Mouse (Mus musculus) midbrain, embryonic 16.5 days (tissue): Measurements from ENCODE around the gene Pik3r5. TPM values are rescaled to one million over a fixed set of nuclear protein-coding genes. Genes with fewer than 3 reads are reported as not detected.
A peak's percentile ranks its signal among the peaks of the same experiment; 100 is the strongest.

ENCODE experiments used
- ATAC-seq: fragments of 200-750 bp; cut with Nextera tagmentation; 2 replicates; pipeline ENCODE4 v1.8.0; 2017; ENCODE audit warnings: moderate TSS enrichment
- H3K27ac ChIP-seq: fragments of 300-500 bp; sonication (generic); 2 replicates; pipeline ENCODE4 v1.5.1; 2014; ENCODE audit warnings: mild to moderate bottlenecking, low read length, mixed read lengths
- H3K27me3 ChIP-seq: fragments of 300-500 bp; sonication (generic); 2 replicates; pipeline ENCODE4 v1.6.1; 2014; ENCODE audit warnings: low read depth, low read length, mixed read lengths; ENCODE audit not compliant: control insufficient read depth, insufficient read depth
- H3K36me3 ChIP-seq: fragments of 300-500 bp; sonication (generic); 2 replicates; pipeline ENCODE4 v1.6.1; 2014; ENCODE audit warnings: mild to moderate bottlenecking, low read length, moderate library complexity, mixed read lengths; ENCODE audit not compliant: control insufficient read depth, insufficient read depth
- H3K4me1 ChIP-seq: fragments of 300-500 bp; sonication (generic); 2 replicates; pipeline ENCODE4 v1.6.1; 2014; ENCODE audit warnings: mild to moderate bottlenecking, low read length, mixed read lengths; ENCODE audit not compliant: control insufficient read depth, insufficient read depth
- H3K4me2 ChIP-seq: fragments of 300-500 bp; sonication (generic); 2 replicates; pipeline ENCODE4 v1.6.1; 2014; ENCODE audit warnings: mild to moderate bottlenecking, low read length, mixed read lengths
- H3K4me3 ChIP-seq: fragments of 300-500 bp; sonication (generic); 2 replicates; pipeline ENCODE4 v1.5.1; 2014; ENCODE audit warnings: low read depth, mild to moderate bottlenecking, low read length, moderate library complexity, mixed read lengths
- H3K9ac ChIP-seq: fragments of 300-500 bp; sonication (generic); 2 replicates; pipeline ENCODE4 v1.6.1; 2014; ENCODE audit warnings: low read depth, low read length, mixed read lengths
- H3K9me3 ChIP-seq: fragments of 300-500 bp; sonication (generic); replicated peaks from 2 replicates; pipeline ENCODE4 v1.6.1; 2014; ENCODE audit warnings: mild to moderate bottlenecking, low read length, mixed read lengths; ENCODE audit not compliant: control insufficient read depth, poor library complexity, severe bottlenecking
- WGBS: fragments of 180-500 bp; shearing (Covaris S2); extraction: QIAGEN DNeasy Blood & Tissue Kit; methylation state at CpG from one replicate; pipeline ENCODE4 v1.1.7; 2014; 5-methylcytosine and 5-hydroxymethylcytosine counted together
- polyA plus RNA-seq: library from polyadenylated mRNA; unstranded; fragments of >200 nt; fragmentation: Nextera tagmentation; extraction: Ambion mirVana; gene quantifications from 2 replicates; pipeline ENCODE4 v1.2.1, GENCODE M21; 2015

Gene Pik3r5
- polyA plus RNA-seq, 1 experiment from 2014 or later, result 0.24 TPM

- H3K27ac ChIP-seq, result no peak overlapping the region
- no peaks in the 10 kb centered on the region for H3K9me3 ChIP-seq
- H3K9ac ChIP-seq, result no peak overlapping the region
- no peak overlapping the region for H3K4me3 ChIP-seq
- H3K4me1 ChIP-seq, result no peaks in the 10 kb centered on the region
- no peak for ATAC-seq
- 82% methylated on average over 5 of the region's 5 CpGs for WGBS
- H3K4me2 ChIP-seq, result no peak overlapping the region
- H3K27me3 ChIP-seq, result no peaks in the 10 kb centered on the region
- no peaks in the 10 kb centered on the region for H3K36me3 ChIP-seq
Observed at GRCm38 (mm10) chr11:68493760-68494159, 61.8 kb downstream of the Pik3r5 start.

DNA sequence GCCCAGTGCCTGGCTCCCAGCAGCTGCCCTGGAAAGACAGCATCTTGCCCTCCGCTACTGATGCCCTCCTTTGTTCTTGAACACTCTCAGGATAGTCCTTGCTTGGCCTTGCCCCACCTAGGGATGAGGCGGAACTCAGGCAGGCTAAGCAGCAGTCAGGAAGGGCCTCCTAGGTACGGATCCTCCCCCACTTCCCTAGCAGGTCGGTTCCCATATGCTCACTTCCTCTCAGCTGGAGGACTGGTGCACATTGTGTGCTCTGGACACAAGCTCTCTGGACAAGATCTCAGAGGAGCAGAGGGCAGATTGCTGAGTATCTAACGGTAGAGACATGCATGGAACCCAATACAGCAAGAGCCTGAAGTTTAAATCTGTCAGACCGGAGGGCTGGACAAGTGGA lies 65.2 kb downstream of the Pik3r5 start:
- WGBS, result 82% methylated on average over 6 of the region's 6 CpGs
- H3K36me3 ChIP-seq, result no peaks in the 10 kb centered on the region
- H3K27me3 ChIP-seq, result no peaks in the 10 kb centered on the region
- no peaks in the 10 kb centered on the region for H3K4me1 ChIP-seq
- ATAC-seq, result no peak
- no peaks in the 10 kb centered on the region for H3K9me3 ChIP-seq
- no peak overlapping the region for H3K9ac ChIP-seq
- no peak overlapping the region for H3K27ac ChIP-seq
- no peak overlapping the region for H3K4me3 ChIP-seq
- H3K4me2 ChIP-seq, result no peak overlapping the region

DNA sequence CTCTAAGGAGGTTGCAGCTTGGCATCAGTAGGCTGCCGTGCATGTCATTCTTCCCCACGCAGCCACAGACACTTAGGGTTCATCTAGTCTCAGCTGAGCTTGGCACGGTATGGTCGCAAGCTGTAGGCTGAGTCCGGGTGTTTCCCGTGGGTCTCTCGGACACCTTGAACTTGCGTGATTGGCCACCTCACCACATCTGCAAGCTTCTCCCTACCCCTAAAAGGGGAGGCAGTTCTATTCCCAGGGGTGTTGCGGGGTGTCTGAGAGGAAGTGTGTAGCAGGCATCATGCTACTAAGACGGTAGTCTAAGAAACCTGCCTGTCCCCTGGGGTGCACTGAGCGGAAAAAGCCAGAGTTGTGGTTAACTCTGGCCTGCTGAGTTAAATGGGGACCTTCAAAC lies 66.6 kb downstream of the Pik3r5 start:
- H3K27me3 ChIP-seq, result no peaks in the 10 kb centered on the region
- H3K9me3 ChIP-seq, result no peaks in the 10 kb centered on the region
- H3K36me3 ChIP-seq, result no peaks in the 10 kb centered on the region
- H3K9ac ChIP-seq, result no peak overlapping the region
- ATAC-seq, result no peak
- 91% methylated on average over 11 of the region's 11 CpGs for WGBS
- H3K27ac ChIP-seq, result no peak overlapping the region
- no peak overlapping the region for H3K4me3 ChIP-seq
- H3K4me1 ChIP-seq, result no peaks in the 10 kb centered on the region
- H3K4me2 ChIP-seq, result no peak overlapping the region

- Histone ChIP-seq H3K36me3 (no peaks in the 10 kb centered on the region), H3K27ac (no peak overlapping the region), H3K9me3 (no peaks in the 10 kb centered on the region), H3K27me3 (no peaks in the 10 kb centered on the region), H3K4me3 (no peak overlapping the region), H3K9ac (no peak overlapping the region), H3K4me2 (no peak overlapping the region), H3K4me1 (no peaks in the 10 kb centered on the region)
- 83% methylated on average over 7 of the region's 8 CpGs for WGBS
- ATAC-seq, result no peak
Observed at GRCm38 (mm10) chr11:68498999-68499699, 67.2 kb downstream of the Pik3r5 start.

GRCm38 (mm10) chr11:68500949-68501350 lies 69.0 kb downstream of the Pik3r5 start:
- Histone ChIP-seq H3K4me3 (no peak overlapping the region), H3K4me1 (no peaks in the 10 kb centered on the region), H3K4me2 (no peak overlapping the region), H3K27ac (no peak overlapping the region), H3K36me3 (no peaks in the 10 kb centered on the region), H3K9me3 (no peaks in the 10 kb centered on the region), H3K27me3 (no peaks in the 10 kb centered on the region), H3K9ac (no peak overlapping the region)
- no peak for ATAC-seq
- WGBS, result 67% methylated on average over 14 of the region's 14 CpGs

DNA sequence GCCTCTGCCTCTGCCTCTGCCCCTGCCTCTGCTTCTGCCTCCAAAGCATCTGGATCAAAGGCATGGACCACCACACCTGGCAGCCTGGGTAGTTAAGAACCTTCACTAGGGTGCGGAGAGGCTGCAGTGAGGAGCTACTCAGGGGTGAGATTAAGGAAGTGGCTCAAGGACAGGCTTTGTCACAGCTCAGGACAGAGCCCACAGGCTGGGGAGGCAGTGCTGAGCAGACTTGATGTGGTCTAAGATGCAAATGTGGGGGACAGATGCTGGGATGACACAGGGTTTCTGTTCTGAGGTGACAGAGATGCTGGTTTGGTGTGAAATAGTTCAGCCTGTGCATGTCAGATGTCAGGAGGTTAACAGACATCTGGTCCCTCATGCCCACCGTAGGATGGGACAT lies 70.5 kb downstream of the Pik3r5 start:
- 83% methylated on average over 2 of the region's 2 CpGs for WGBS
- Histone ChIP-seq H3K4me1 (no peaks in the 10 kb centered on the region), H3K27me3 (no peaks in the 10 kb centered on the region), H3K9me3 (no peaks in the 10 kb centered on the region), H3K27ac (no peak overlapping the region), H3K4me3 (no peak overlapping the region), H3K36me3 (no peaks in the 10 kb centered on the region), H3K4me2 (no peak overlapping the region), H3K9ac (no peak overlapping the region)
- ATAC-seq, result no peak

DNA sequence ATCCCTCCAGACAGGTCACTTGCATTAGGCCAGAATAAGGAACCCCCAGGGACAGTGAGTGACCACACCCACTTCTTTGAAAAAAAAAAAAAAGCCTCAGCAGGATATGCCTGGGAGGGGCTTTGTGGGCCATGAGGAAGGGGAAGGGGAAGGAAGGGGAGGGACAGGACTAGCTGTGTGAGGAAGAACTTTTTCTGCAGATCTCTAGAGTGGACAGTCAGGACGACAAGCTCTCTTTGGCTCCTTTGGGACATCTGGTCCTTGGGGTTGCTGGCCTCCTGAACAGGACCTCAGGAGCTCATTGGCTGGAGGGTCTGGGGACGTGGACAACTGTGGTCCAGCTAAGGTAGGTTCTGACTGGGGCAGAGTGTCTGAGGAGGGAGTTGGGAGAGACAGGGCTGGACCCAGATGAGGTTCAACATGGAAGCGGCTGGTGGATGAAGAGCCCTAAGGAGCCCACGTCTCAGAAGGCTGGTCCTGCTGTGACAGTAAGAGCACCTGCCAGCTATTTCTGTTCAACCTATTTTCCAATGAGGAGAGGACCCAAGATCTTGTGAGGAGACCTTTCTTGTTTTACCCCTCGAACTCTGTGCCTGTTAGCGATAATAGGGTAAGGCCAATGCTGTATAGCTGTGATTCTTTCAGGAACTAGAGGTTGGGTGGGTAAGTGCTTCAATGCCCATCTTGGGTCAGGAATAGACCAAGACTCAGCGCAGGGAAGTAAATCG lies 71.1 kb downstream of the Pik3r5 start, which contains the start of gene Pik3r6:
Gene Pik3r6, plus strand, starts transcription at position 118 of the 728 bp plus-strand sequence.
- no peak for ATAC-seq
- 88% methylated on average over 8 of the region's 8 CpGs for WGBS
- H3K27me3 ChIP-seq, result no peaks in the 10 kb centered on the region
- H3K36me3 ChIP-seq, result no peaks in the 10 kb centered on the region
- no peak within 1 kb of the TSS for H3K9ac ChIP-seq
- 0 out of 2 replicates have a peak within 1 kb of the TSS, but pooled peaks have one; percentile 7 for H3K4me2 ChIP-seq
- no peaks in the 10 kb centered on the region for H3K9me3 ChIP-seq
- H3K4me3 ChIP-seq, result no peak within 1 kb of the TSS
- no peak within 1 kb of the TSS for H3K27ac ChIP-seq
- no peaks in the 10 kb centered on the region for H3K4me1 ChIP-seq

DNA sequence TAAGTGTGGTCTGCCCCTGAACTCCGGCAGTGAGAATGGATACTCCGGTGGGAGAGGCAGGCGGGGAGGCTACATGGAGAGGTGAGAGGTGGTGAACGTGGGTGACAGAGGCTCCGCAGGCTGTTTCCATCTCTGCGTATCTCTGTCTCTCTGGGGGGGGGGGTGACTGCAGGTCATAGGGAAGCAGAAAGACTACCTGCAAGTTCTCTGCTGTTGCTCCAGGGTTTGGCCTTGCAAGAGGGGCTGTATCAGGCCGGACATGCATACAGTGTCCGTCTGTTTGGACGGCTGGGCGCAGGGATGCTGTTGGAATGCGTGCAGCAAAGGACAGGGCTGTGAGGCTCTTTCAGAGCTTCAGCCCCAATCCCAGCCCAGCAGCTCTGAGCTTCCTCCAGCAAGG lies 73.0 kb downstream of the Pik3r5 start:
- 90% methylated on average over 11 of the region's 11 CpGs for WGBS
- ATAC-seq, result no peak
- H3K9ac ChIP-seq, result no peak overlapping the region
- H3K4me2 ChIP-seq, result no peak overlapping the region
- no peaks in the 10 kb centered on the region for H3K9me3 ChIP-seq
- H3K27ac ChIP-seq, result no peak overlapping the region
- no peaks in the 10 kb centered on the region for H3K27me3 ChIP-seq
- H3K4me3 ChIP-seq, result no peak overlapping the region
- H3K36me3 ChIP-seq, result no peaks in the 10 kb centered on the region
- H3K4me1 ChIP-seq, result no peaks in the 10 kb centered on the region

DNA sequence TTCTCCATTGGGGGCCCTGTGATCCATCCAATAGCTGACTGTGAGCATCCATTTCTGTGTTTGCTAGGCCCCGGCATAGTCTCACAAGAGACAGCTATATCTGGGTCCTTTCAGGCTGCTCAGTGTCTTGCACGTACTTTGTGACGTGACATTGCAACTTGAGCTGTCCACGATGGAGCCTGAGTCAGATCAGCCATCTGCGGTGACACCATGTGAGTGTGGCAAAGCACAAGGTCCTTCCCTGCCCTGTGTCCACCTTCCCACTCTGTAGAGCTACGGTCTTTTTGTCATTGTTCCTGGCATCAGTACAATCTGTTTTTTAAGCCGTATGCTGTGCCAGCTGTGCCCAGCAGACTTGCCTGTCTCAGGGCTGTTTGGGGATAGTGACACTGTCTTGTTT lies 75.3 kb downstream of the Pik3r5 start:
- WGBS, result 94% methylated on average over 7 of the region's 7 CpGs

More for the DNA sequence above, 75.3 kb downstream of the Pik3r5 start:
- H3K4me1 ChIP-seq, result no peaks in the 10 kb centered on the region
- no peak overlapping the region for H3K4me2 ChIP-seq
- no peak overlapping the region for H3K4me3 ChIP-seq
- H3K9me3 ChIP-seq, result no peaks in the 10 kb centered on the region
- no peak overlapping the region for H3K27ac ChIP-seq
- no peak overlapping the region for H3K9ac ChIP-seq
- no peaks in the 10 kb centered on the region for H3K27me3 ChIP-seq
- no peaks in the 10 kb centered on the region for H3K36me3 ChIP-seq
- no peak for ATAC-seq
